Mouse (Mus musculus): Measurements from ENCODE around the gene Nuak1.

DNA sequence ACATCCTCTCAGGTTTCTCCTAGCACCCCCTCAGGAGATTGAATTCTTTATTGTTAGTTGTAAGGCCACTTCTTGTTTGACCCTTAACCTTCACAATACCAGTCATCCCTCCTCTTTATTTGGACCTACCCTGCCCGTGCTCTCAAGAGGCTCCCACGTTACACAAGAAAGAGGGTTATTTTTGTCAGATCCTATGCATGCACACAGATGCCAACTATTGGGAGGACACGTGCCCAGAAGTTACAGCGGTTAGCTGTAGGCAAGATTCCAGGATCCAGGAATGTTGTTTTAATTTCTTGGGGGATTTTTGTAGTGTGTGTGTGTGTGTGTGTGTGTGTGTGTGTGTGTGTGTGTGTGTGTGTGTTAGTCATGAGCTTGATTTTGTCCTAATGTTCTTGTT lies 25.1 kb upstream of the Nuak1 start:
- no peak for TF ChIP-seq CTCF (IDR thresholded peaks at IDR 0.05; ENCODE audit: insufficient read depth, low read depth, low read length)
- TF ChIP-seq POLR2A (IDR thresholded peaks at IDR 0.05; ENCODE audit: insufficient read depth, low read depth, low read length) = no peak

Measured in olfactory bulb, adult 2 months (tissue).